Mouse (Mus musculus): ENCODE data around the gene Ctsw.
"Not testable (repeated sequence)": the region's sequence is repeated elsewhere in the genome, so short reads cannot be mapped to it uniquely, and the experiment has no call there.

Ctsw gene

DNA sequence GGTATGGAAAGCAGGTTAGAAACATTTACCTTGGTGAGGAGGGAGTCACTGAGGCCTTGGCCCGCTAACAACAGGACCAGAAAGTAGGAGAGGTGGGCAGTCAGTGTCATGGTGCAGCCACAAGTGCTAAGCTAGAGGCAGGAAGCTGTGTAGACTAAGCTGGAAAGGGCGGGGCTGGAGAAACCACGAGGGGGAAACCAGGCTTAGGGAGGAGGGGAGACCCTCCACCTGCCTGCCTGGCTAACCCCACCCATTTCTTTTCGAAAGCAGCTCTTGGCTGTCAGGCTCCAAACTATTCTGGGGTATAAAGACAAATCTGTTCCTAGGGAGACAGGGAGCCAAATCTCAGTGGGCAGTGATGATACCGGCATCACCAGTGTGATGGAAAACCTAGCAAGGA lies at the start of gene Ctsw:
Gene Ctsw, minus strand, starts transcription at position 134 of the 400 bp plus-strand sequence.
- peak; percentile 77 for DNase-seq

DNA sequence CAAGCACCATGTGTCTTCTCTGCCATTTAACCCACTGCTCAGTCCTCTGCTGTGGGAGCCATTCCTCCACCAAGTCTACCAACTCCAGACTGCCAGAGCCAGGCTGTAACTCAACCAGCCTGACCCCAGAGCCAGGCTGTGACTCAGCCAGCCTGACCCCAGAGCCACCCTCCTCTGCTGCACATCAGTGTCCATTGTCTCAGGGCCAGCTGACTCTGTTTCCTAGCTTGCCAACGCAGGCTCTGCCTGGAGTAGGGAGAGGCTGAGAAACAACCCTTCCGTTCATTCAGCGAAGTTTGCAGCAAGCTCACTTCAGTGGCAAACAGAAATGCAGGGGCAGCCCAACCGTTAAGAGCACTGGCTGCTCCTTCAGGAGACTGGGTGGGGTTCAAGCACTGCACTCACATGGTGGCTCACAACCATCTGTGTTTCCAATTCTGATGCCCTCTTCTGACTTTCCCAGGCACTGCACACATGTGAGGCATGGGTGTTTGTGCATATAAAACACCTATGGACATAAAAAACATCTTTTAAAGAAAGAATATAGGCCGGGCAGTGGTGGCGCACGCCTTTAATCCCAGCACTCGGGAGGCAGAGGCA lies 48.7 kb upstream of the Ctsw start:
- no peak for DNase-seq

DNA sequence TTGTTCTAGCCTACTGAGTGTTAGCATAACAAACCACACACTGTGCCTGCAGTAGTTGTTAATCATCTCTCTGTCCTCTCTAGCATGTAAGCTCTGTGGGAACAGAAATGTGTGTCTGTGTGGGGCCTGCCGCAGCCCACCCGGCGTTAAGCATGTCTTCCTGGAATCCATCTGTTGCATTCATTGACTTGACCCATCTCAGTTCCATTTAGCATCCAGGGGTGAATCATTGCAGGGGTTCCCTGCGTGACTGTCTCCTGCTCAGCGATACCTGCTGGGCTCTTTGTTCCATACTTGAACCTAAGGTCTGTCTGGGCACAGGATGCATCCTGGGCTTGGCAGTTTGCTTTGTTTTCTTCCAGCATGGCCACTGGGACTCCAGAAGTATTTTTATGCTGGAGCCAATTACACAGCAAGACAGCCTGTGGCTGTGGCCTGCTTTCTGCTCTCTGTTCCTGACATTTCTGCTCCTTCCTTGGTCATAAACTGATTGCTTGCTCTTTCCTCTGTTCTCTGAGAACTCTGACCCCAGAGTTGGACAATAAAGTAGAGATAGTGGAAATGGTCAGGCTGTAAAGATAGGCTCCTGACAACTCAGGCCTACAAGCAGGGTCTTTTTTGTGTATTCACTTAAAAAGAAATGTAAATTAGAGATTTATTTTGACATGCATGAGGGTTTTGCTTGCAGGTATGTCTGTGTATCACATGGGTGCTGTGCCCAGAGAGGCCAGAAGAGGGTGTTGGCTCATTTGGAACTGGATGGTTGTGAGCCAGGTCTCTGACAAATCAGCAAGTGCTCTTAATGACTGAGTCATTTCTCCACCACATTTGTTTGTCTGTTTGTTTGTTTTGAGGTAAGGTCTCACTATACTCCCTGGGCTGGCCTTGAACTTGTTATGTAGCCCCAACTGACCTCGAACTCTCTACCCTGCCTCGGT lies 47.8 kb upstream of the Ctsw start:
- peak; percentile 47 for DNase-seq

DNA sequence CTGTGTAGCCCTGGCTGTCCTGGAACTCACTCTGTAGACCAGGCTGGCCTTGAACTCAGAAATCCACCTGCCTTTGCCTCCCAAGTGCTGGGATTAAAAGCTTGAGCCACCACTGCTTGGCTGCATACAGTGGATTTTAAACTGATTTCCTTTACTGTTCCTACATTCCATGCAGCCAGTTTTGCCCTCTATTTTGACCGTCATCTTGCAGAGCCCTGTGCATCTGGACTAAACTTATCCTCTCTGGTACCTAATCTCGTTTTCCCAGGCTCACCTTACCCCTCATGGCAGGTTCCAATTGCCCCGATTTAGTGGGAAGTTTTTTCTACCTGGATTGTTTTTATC lies 44.7 kb upstream of the Ctsw start:
- no peak for DNase-seq

DNA sequence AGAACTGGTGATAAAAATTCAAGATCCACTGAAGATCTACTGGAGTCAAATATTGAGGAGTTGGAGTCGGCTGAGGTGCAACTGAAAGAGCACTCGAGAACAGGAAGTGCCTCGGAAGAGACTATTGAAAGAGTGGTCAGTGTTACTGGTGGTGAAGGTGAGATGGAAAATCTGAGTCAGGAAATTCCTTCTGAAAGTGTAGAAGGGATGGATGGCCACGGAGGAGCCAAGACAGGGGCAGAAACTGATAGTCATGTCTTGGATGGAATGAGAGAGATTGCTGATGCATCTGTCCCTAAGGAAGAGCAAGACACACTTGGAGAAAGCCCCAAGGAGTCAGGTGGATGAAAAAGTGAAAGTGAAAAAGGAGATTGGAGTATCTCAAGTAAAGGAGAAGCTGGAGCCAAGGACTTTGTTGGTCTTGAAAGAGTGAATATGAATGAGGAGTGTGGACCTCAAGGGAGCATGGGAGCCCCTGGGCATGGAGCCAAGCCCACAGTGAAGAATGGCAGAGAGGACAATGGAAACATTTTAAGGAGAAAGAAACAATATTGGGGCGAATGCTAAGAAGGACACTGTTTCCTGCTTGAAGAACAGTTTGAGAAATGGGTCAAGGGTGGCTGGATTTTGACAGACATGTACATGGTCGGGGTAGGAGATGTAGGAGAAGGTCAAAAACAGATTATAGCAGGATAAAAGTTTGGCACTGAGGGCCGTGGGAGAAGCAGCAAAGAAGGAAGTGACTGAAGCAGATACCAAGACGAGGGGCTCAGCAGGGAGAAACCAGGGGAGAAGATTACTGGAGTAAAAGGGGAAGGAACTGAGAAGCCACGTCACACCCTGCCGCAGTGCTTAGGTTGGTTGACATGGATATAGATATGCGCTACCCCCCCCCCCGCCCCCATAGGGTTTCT lies 44.0 kb upstream of the Ctsw start:
- no peak for DNase-seq

DNA sequence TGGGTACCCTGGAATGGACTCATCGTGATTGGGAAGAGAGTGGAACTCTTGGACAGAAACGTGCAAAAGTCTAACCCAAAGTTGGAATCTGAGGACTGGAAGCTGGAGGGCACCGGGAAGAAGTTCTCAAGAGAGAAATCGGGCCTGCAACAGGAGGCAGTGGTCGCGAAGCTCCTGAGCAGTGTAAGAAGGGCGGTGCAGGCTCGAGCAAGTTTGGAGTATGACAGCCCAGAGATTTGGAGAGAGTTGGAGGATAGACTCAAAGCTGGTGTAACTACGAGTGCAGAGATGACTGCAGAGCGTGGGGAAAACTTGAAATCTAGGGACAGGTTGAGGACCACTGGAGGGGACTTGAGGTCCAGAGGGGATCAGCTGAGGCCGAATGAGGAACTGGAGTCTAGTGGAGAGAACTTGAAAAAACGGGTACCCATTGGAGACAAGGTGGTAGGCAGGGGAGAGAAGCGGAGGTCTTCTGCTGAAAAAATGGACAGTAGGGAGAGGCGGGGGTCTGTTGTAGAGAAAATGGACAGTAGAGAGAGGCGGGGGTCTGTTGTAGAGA lies 42.8 kb upstream of the Ctsw start:
- peak; percentile 49 for DNase-seq

- DNase-seq: peak; percentile 97
Observed at GRCm38 (mm10) chr19:5510031-5511026, 42.0 kb upstream of the Ctsw start, which contains the start of gene Snx32. Gene Snx32 (minus strand): TSS chr19:5510538.

DNA sequence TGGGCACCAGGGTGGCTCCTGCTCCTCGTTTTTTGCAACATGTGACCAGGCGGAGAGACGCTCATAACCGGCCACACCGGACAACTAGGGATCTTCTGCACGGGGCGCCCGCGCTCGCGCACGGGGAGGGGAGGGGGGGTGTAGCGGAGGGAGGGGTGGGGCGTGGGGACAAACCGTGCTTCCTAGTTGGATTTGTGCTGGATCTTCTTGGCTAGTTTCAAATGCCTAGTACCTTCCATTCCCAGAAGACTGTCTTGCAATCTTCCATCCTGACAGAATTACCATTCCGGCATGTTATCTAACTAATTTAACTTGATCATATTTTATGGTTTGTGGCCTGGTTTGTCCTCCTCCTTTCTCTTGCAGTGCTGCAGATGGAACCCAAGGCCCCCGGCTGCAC lies 35.4 kb upstream of the Ctsw start, which contains the start of gene 1700020D05Rik:
Gene 1700020D05Rik, minus strand, starts transcription at position 101 of the 400 bp plus-strand sequence.
- DNase-seq: no peak

DNA sequence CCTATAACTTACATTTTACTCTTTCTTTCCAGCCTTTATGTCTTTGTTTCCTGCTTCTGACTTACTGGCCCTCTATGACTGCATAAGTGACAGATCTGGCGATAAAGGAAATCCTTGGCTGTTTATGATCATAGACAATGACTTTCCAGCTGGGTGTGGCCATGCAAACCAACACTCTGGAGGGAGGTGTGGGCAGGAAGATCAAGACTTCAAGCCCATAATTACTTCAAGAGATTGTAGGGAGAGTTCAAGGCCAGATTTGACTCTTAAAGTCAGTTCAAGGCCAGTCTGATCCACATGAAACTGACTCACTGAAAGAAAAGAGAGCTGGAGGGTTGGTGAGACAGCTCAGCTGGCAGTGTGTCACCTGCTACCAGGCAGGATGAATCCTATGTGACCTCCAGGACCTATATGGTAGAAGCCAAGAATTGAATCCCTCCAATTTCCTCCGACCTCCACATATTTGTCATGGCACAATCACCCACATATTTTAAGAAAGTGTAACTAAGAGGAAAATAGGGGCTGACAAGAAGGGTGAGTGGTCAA lies 32.1 kb upstream of the Ctsw start:
- DNase-seq: no peak

DNA sequence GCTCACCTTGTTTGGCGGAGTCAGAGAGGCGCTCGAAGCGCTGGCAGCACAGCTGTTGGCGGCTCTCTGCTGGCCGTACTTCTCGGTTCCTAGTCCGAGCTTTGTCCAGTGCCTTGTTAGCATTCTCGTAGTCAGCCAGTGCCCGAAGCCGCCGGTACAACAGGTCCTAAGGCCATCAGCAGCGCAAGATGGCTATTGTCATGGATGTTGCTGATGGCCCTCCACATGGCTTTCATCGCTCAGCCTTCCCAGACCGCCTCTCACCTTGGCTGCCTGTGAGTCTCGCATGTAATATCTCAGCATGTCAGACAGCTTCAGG lies 27.7 kb upstream of the Ctsw start:
- DNase-seq: no peak

DNA sequence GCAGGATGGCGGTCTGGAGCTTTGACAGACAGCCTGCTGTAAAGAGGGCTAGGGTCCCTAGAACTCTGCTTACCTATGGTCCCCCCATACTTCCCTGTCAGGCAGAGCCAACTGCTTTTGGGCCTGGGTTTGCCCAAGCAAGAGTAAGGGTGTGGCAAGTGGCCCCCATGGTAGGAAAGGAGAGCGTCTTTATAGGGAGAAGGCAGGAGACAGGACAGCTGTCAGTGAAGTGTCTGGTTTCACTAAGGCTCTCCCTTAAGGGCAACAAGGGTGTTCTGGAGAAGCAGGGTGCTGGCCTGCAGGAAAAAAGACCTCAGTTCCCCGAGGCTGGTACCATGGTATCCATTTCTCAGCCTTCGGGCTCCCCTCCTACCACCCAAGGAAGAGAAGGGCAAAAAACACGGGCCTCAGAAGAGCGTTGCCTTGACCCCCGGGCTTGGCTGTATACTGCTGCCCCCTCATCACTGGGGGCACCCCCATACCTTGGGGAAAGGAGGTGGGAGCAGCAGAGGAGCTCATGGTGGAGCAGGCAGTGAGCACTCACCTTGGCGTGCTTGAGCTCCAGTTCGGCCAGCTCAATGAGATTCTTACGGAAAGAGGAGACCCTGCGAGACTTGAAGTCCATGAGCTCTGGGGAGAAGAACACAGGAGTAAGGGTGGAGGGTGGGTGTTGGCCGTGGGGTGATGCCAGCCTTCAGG lies 27.2 kb upstream of the Ctsw start:
- DNase-seq: no peak

DNA sequence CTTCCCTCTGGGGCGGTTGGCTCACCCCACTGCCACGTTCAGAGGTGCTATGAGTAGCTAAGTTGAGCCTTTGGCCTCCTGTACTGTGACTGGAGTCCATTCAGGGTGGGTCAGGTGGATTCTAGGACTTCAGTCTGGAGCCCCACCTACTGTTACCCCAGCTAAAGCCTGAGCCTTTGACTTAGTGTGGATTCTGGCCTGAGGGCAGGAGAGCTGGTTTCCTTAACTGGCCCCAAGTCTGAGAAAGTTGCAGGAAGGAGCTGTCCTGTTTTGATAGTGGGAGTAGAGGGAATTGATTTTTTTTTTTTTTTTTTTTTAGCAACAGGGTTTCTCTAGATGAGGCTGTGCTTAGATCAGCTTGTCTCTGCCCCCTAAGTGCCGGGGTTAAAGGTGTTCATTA lies 26.0 kb upstream of the Ctsw start:
- DNase-seq: no peak

DNA sequence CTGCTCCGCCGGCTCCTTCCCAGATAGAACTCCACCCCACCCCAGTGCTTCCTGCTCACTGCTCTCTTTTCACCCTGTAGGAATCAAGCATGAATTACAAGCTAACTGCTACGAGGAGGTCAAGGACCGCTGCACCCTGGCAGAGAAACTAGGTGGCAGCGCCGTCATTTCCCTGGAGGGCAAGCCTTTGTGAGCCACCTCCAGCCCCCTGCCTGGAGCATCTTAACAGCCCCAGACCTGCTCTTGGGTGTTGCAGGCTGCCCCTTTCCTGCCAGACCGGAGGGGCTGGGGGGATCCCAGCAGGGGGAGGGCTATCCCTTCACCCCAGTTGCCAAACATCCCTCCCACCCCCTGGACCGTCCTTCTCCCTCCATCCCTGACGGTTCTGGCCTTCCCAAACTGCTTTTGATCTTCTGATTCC lies 25.0 kb upstream of the Ctsw start:
- DNase-seq: not testable (repeated sequence)

- no peak for DNase-seq
Observed at GRCm38 (mm10) chr19:5492641-5493040, 24.3 kb upstream of the Ctsw start.

DNA sequence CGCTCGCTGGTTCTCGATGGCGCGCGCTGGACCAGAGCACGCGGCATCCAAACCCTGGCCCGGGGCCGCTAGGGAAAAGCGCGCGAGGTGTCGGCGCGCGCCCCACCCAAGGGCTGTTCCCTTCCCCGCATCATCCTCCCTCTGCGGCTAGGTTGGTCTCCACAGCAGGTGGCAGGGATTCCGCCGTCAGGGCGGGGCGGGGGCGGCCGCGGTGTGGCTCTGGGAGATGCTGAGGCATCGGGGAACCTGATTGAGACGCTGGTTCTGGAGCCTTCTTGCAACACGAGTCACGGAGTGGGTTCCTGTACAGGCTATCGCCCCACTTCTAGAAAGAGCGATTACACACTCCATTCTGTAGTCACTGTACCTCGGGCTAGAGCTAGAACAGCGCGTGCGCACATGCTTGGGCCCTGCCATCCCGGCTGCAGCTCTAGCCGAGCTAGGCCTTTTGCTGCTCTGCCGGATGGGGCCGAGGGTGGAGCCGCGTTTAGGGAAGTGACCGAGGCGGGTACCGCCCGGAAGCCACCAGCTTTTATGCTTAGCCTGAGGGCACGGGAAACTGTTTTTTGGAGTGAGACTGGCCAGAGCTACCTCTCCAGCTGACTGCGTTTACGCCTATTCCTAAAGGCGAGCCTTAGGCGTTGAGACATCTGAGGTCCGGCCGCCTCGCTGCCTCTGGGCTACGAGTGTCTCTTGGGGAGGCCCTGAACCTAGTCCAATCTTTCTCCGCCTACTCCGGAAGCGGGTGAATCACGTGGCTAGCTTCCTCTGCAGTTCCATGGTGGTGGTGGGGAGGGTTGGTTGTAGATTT lies 22.8 kb upstream of the Ctsw start:
- DNase-seq: peak; percentile 85

DNA sequence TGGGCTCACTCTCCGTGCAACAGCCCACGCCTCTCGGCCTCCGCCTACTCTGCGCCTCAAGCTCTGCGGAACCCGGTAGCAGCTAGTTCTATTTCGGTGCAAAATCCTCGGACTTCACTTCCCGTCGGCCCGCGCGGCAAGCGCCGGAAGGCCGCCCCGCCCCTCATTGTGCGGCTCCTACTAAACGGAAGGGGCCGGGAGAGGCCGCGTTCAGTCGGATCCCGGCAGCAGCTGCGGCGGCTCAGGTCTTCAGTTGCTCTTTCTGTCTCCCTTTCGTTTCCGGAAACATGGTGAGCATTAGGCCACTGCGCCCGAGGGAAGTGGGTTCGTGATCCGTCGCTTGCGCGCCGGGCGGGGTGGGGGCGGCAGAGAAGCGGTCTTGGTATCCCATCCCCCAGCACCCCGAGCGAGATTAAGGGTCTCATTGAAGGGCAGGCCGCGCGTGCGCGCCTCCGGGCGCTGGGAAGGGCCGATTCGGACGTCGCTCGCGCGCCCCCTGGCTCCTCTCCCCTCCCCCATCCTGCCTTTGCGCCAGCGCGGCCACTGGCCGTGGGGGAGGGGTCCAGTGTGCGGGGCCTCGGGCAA lies 22.1 kb upstream of the Ctsw start, which contains the start of gene Cfl1:
Gene Cfl1, plus strand, starts transcription at position 143 of the 585 bp plus-strand sequence.
- peak; percentile 97 for DNase-seq

- peak; percentile 31 for DNase-seq
Observed at GRCm38 (mm10) chr19:5489721-5490120, 21.4 kb upstream of the Ctsw start.

DNA sequence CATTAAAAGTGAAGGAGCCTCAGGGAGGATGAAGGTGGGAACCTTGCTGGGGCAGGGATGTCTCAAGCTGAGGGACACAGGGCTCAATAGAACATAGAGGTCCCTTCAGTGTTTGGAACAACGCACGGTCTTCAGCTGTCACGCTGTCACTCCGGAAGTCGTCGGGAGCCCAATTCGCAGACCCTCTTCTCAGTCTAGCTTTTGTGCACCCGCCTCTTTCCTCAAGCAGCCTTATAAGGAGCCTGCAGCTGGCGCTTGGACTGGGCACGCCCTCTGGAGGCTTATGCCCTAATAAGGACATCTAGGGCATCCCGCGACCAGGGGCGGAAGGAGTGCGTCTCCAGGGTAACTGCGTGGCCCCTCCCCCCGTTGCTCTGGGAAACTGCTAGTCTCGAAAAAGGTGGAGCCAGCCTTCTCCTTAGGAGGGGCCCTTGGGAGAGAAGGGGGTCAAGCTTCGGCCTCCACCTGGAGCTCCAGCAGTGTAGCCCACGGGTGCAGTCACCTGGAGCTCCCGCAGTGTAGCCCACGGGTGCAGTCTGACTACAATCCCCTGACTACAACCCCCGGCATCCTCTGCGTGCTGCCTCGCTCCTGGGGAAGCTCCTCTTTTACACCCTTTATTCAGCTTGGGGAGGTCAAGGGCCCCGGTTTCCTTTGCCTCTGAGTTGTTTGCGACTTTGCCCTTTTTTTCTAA lies 20.7 kb upstream of the Ctsw start:
- peak; percentile 98 for DNase-seq

Data from thymus, postnatal 4 days (tissue).